Mouse (Mus musculus): ENCODE measurements around the gene 1700012A03Rik. TPM values are rescaled to one million over a fixed set of nuclear protein-coding genes. Genes with fewer than 3 reads are reported as not detected.

1700012A03Rik gene
- polyA plus RNA-seq, 1 experiment: not detected

GRCm38 (mm10) chr6:32056525-32056924 is 6.5 kb downstream of the 1700012A03Rik start:
- H3K27ac ChIP-seq (ENCODE audit: insufficient read depth, low read length): no peak overlapping the region
- 9% methylated on average over 2 of the region's 2 CpGs for WGBS

GRCm38 (mm10) chr6:32058571-32058970 is 8.5 kb downstream of the 1700012A03Rik start:
- Histone ChIP-seq H3K4me1 (ENCODE audit: control insufficient read depth, insufficient read depth, low read length) (0 out of 2 replicates have a peak, but pooled peaks cover 4% of the 10 kb centered on the region), H3K4me3 (replicated peaks; ENCODE audit: insufficient read depth, low read depth, low read length) (no peak overlapping the region), H3K27ac (ENCODE audit: insufficient read depth, low read length) (no peak overlapping the region), H3K27me3 (ENCODE audit: control insufficient read depth, insufficient read depth, low read length) (no peaks in the 10 kb centered on the region; the same call in 1 of the 2 replicates)
- DNase-seq: no peak
- WGBS: 91% methylated on average over 2 of the region's 2 CpGs
- TF ChIP-seq CTCF (IDR thresholded peaks at IDR 0.05; ENCODE audit: borderline replicate concordance, insufficient read depth, low read depth, low read length): no peak
- no peak for TF ChIP-seq POLR2A (IDR thresholded peaks at IDR 0.05; ENCODE audit: borderline replicate concordance, insufficient read depth, low read length)

More at GRCm38 (mm10) chr6:32056525-32056924, 6.5 kb downstream of the 1700012A03Rik start:
- DNase-seq: no peak
- Histone ChIP-seq H3K27me3 (ENCODE audit: control insufficient read depth, insufficient read depth, low read length) (no peaks in the 10 kb centered on the region; the same call in 1 of the 2 replicates), H3K4me1 (ENCODE audit: control insufficient read depth, insufficient read depth, low read length) (0 out of 2 replicates have a peak, but pooled peaks cover 4% of the 10 kb centered on the region), H3K4me3 (replicated peaks; ENCODE audit: insufficient read depth, low read depth, low read length) (no peak overlapping the region)
- TF ChIP-seq CTCF (IDR thresholded peaks at IDR 0.05; ENCODE audit: borderline replicate concordance, insufficient read depth, low read depth, low read length): no peak
- TF ChIP-seq POLR2A (IDR thresholded peaks at IDR 0.05; ENCODE audit: borderline replicate concordance, insufficient read depth, low read length): no peak

GRCm38 (mm10) chr6:32060641-32061040 is 10.6 kb downstream of the 1700012A03Rik start:
- TF ChIP-seq CTCF (IDR thresholded peaks at IDR 0.05; ENCODE audit: borderline replicate concordance, insufficient read depth, low read depth, low read length) (no peak), POLR2A (IDR thresholded peaks at IDR 0.05; ENCODE audit: borderline replicate concordance, insufficient read depth, low read length) (no peak)
- Histone ChIP-seq H3K4me3 (replicated peaks; ENCODE audit: insufficient read depth, low read depth, low read length) (no peak overlapping the region), H3K27me3 (ENCODE audit: control insufficient read depth, insufficient read depth, low read length) (no peaks in the 10 kb centered on the region; the same call in 1 of the 2 replicates), H3K4me1 (ENCODE audit: control insufficient read depth, insufficient read depth, low read length) (0 out of 2 replicates have a peak, but pooled peaks cover 4% of the 10 kb centered on the region), H3K27ac (ENCODE audit: insufficient read depth, low read length) (no peak overlapping the region)
- WGBS: 96% methylated on average over 2 of the region's 2 CpGs
- DNase-seq: no peak

- Histone ChIP-seq H3K4me1 (ENCODE audit: control insufficient read depth, insufficient read depth, low read length) (peaks cover 4% of the 10 kb centered on the region; the same call in 1 of the 2 replicates), H3K27ac (ENCODE audit: insufficient read depth, low read length) (no peak overlapping the region), H3K4me3 (replicated peaks; ENCODE audit: insufficient read depth, low read depth, low read length) (no peak overlapping the region), H3K27me3 (ENCODE audit: control insufficient read depth, insufficient read depth, low read length) (no peaks in the 10 kb centered on the region; the same call in 1 of the 2 replicates)
- no peak for TF ChIP-seq CTCF (IDR thresholded peaks at IDR 0.05; ENCODE audit: borderline replicate concordance, insufficient read depth, low read depth, low read length)
- no peak for TF ChIP-seq POLR2A (IDR thresholded peaks at IDR 0.05; ENCODE audit: borderline replicate concordance, insufficient read depth, low read length)
- no peak for DNase-seq
- 14% methylated on average over 9 of the region's 9 CpGs for WGBS
These were observed 11.2 kb downstream of the 1700012A03Rik start for GRCm38 (mm10) chr6:32061266-32061665.

- Histone ChIP-seq H3K27ac (ENCODE audit: insufficient read depth, low read length) (no peak overlapping the region), H3K27me3 (ENCODE audit: control insufficient read depth, insufficient read depth, low read length) (no peaks in the 10 kb centered on the region), H3K4me1 (ENCODE audit: control insufficient read depth, insufficient read depth, low read length) (peaks cover 4% of the 10 kb centered on the region; the same call in 1 of the 2 replicates), H3K4me3 (replicated peaks; ENCODE audit: insufficient read depth, low read depth, low read length) (no peak overlapping the region)
- no peak for TF ChIP-seq POLR2A (IDR thresholded peaks at IDR 0.05; ENCODE audit: borderline replicate concordance, insufficient read depth, low read length)
- no peak for TF ChIP-seq CTCF (IDR thresholded peaks at IDR 0.05; ENCODE audit: borderline replicate concordance, insufficient read depth, low read depth, low read length)
- no peak for DNase-seq
- WGBS: 41% methylated on average over 10 of the region's 10 CpGs
These were observed 15.9 kb downstream of the 1700012A03Rik start for GRCm38 (mm10) chr6:32065789-32066510.

GRCm38 (mm10) chr6:32072161-32072560 is 22.1 kb downstream of the 1700012A03Rik start:
- Histone ChIP-seq H3K4me1 (ENCODE audit: control insufficient read depth, insufficient read depth, low read length) (no peaks in the 10 kb centered on the region), H3K4me3 (replicated peaks; ENCODE audit: insufficient read depth, low read depth, low read length) (no peak overlapping the region), H3K27ac (ENCODE audit: insufficient read depth, low read length) (no peak overlapping the region), H3K27me3 (ENCODE audit: control insufficient read depth, insufficient read depth, low read length) (no peaks in the 10 kb centered on the region)
- 50% methylated on average over 1 of the region's 1 CpGs for WGBS
- no peak for TF ChIP-seq POLR2A (IDR thresholded peaks at IDR 0.05; ENCODE audit: borderline replicate concordance, insufficient read depth, low read length)
- TF ChIP-seq CTCF (IDR thresholded peaks at IDR 0.05; ENCODE audit: borderline replicate concordance, insufficient read depth, low read depth, low read length): no peak
- no peak for DNase-seq

GRCm38 (mm10) chr6:32093312-32093711 is 43.3 kb downstream of the 1700012A03Rik start:
- H3K4me3 ChIP-seq (replicated peaks; ENCODE audit: insufficient read depth, low read depth, low read length): no peak overlapping the region
- 91% methylated on average over 12 of the region's 14 CpGs for WGBS
- no peak for TF ChIP-seq POLR2A (IDR thresholded peaks at IDR 0.05; ENCODE audit: borderline replicate concordance, insufficient read depth, low read length)
- no peak for DNase-seq
- H3K27me3 ChIP-seq (ENCODE audit: control insufficient read depth, insufficient read depth, low read length): no peaks in the 10 kb centered on the region
- H3K27ac ChIP-seq (ENCODE audit: insufficient read depth, low read length): no peak overlapping the region
- no peaks in the 10 kb centered on the region for H3K4me1 ChIP-seq (ENCODE audit: control insufficient read depth, insufficient read depth, low read length)
